Comparison of ENCODE assay signal across 21 mouse cellular contexts in genomic region chr3:159789781-159790180, GRCm38 (mm10). TPM values are rescaled to one million over a fixed set of nuclear protein-coding genes. Genes with fewer than 3 reads are reported as not detected.
DNase-seq lines count a peak whose midpoint lies in the region; ATAC-seq lines count a peak whose summit lies in the region.
"Had no signal": no experiment of that assay in that cellular context is flagged by ENCODE, and none has a peak within 500 bp of the region (broad histone marks: within the 10 kb centered on the region; RNA-seq: fewer than 3 reads in every experiment).

No protein-coding gene starts in this region.

- H3K9me3 ChIP-seq in midbrain, embryonic 11.5 days (ENCODE audit: control insufficient read depth, low read length): no peaks in the 10 kb centered on the region
- H3K9me3 ChIP-seq in midbrain, embryonic 14.5 days (ENCODE audit: control insufficient read depth, low read length): no peaks in the 10 kb centered on the region
- H3K9me3 ChIP-seq: embryonic facial prominence, embryonic 10.5 days; embryonic facial prominence, embryonic 12.5 days; forebrain, embryonic 13.5 days; forebrain, embryonic 15.5 days had no signal

- DNase-seq in midbrain, embryonic 11.5 days (ENCODE audit: low spot score, missing footprints): no peak
- DNase-seq in midbrain, embryonic 14.5 days: no peak
- peak; percentile 51 for DNase-seq in embryo, embryonic 10.5 days (ENCODE audit: low spot score)
- peak; percentile 25 for DNase-seq in embryo, embryonic 9.5 days (ENCODE audit: extremely low spot score)
- DNase-seq in cerebellum, postnatal 10 days: no peak
- DNase-seq in left cerebral cortex, adult 18-20 months (ENCODE audit: low spot score in 2 of 2): no peak
- DNase-seq in ovary, adult 18-20 months (ENCODE audit: low spot score): no peak
- DNase-seq: adrenal gland, adult 2 months; adrenal gland, postnatal 10 days; adrenal gland, postnatal 25 days; cerebellum, adult 11 months; cerebellum, adult 18-20 months; cerebellum, adult 8-10 months; cerebellum, adult 9-11 months; cerebellum, postnatal 25 days; forebrain, postnatal 0 days had no signal

- no peak overlapping the region for H3K27ac ChIP-seq in midbrain, embryonic 11.5 days (ENCODE audit: low read depth, low read length)
- no peak overlapping the region for H3K27ac ChIP-seq in midbrain, embryonic 14.5 days (replicated peaks; ENCODE audit: low read depth, low read length)
- H3K27ac ChIP-seq: embryonic facial prominence, embryonic 10.5 days; embryonic facial prominence, embryonic 12.5 days; forebrain, embryonic 13.5 days; forebrain, embryonic 15.5 days had no signal

- H3K4me2 ChIP-seq in midbrain, embryonic 11.5 days: no peak overlapping the region
- H3K4me2 ChIP-seq in midbrain, embryonic 14.5 days (ENCODE audit: low read length): no peak overlapping the region
- H3K4me2 ChIP-seq: embryonic facial prominence, embryonic 12.5 days; forebrain, embryonic 13.5 days; forebrain, embryonic 15.5 days had no signal

- no peak overlapping the region for H3K4me3 ChIP-seq in midbrain, embryonic 11.5 days (ENCODE audit: low read depth, low read length)
- H3K4me3 ChIP-seq in midbrain, embryonic 14.5 days (replicated peaks; ENCODE audit: low read depth, low read length): no peak overlapping the region
- H3K4me3 ChIP-seq: embryonic facial prominence, embryonic 10.5 days; embryonic facial prominence, embryonic 12.5 days; forebrain, embryonic 13.5 days; forebrain, embryonic 15.5 days had no signal

- H3K9ac ChIP-seq in midbrain, embryonic 11.5 days (ENCODE audit: low read length): no peak overlapping the region
- no peak overlapping the region for H3K9ac ChIP-seq in midbrain, embryonic 14.5 days (replicated peaks; ENCODE audit: low read length)
- H3K9ac ChIP-seq: embryonic facial prominence, embryonic 12.5 days; forebrain, embryonic 13.5 days; forebrain, embryonic 15.5 days; forebrain, postnatal 0 days had no signal

- 16% methylated on average over 2 of the region's 2 CpGs for WGBS in midbrain, embryonic 11.5 days
- WGBS in midbrain, embryonic 14.5 days: 8% methylated on average over 2 of the region's 2 CpGs

- ATAC-seq in midbrain, embryonic 11.5 days (ENCODE audit: low FRiP score): 0 out of 2 replicates have a peak, but pooled peaks have one; percentile 39
- ATAC-seq in midbrain, embryonic 14.5 days (ENCODE audit: low FRiP score, low TSS enrichment): no peak
- ATAC-seq: forebrain, embryonic 13.5 days; forebrain, embryonic 15.5 days; forebrain, postnatal 0 days had no signal

- no peaks in the 10 kb centered on the region for H3K36me3 ChIP-seq in midbrain, embryonic 11.5 days (ENCODE audit: control insufficient read depth, insufficient read depth, low read length)
- H3K36me3 ChIP-seq in midbrain, embryonic 14.5 days (ENCODE audit: control insufficient read depth, insufficient read depth, low read length): no peaks in the 10 kb centered on the region
- H3K36me3 ChIP-seq: embryonic facial prominence, embryonic 10.5 days; embryonic facial prominence, embryonic 12.5 days; forebrain, embryonic 15.5 days had no signal

- H3K4me1 ChIP-seq in midbrain, embryonic 11.5 days (ENCODE audit: control insufficient read depth, insufficient read depth, low read length): no peaks in the 10 kb centered on the region; the same call in 1 of the 2 replicates
- no peaks in the 10 kb centered on the region for H3K4me1 ChIP-seq in midbrain, embryonic 14.5 days (ENCODE audit: control insufficient read depth, insufficient read depth, low read length)
- H3K4me1 ChIP-seq: embryonic facial prominence, embryonic 12.5 days; forebrain, embryonic 13.5 days; forebrain, embryonic 15.5 days had no signal

- no peaks in the 10 kb centered on the region for H3K27me3 ChIP-seq in midbrain, embryonic 11.5 days (ENCODE audit: control insufficient read depth, insufficient read depth, low read length)
- no peaks in the 10 kb centered on the region for H3K27me3 ChIP-seq in midbrain, embryonic 14.5 days (ENCODE audit: control insufficient read depth, insufficient read depth, low read length)
- H3K27me3 ChIP-seq: embryonic facial prominence, embryonic 12.5 days; forebrain, embryonic 13.5 days; forebrain, embryonic 15.5 days had no signal

RNA-seq across cellular contexts. Expression of gene Wls, which starts 49.7 kb away (rescaled TPM):
- polyA plus RNA-seq in midbrain, embryonic 11.5 days (2014; fragmentation: Nextera tagmentation; extraction: Ambion mirVana): 212 and 215 TPM in 2 replicates
- 59.5 and 104 TPM in 2 replicates for polyA plus RNA-seq in midbrain, embryonic 14.5 days (2014; fragmentation: Nextera tagmentation; extraction: Ambion mirVana)
- total RNA-seq in left cerebral cortex, adult 18-20 months (2021): 10 to 100 TPM; 39.7 to 40.5 TPM
- total RNA-seq: MEL had no signal

Comparison
In these comparisons a context has a peak if more than half of its experiments do, and no peak if none do; other contexts are left out.
1. DNase-seq: peak in embryo, embryonic 10.5 days (single experiment) and embryo, embryonic 9.5 days (single experiment); none in midbrain, embryonic 11.5 days (single experiment), midbrain, embryonic 14.5 days (single experiment), cerebellum, postnatal 10 days (0 of 2), left cerebral cortex, adult 18-20 months (0 of 2) and ovary, adult 18-20 months (single experiment).